Mouse (Mus musculus) heart, embryonic 13.5 days (tissue): Measurements from ENCODE around the gene Gpcpd1. TPM values are rescaled to one million over a fixed set of nuclear protein-coding genes. Genes with fewer than 3 reads are reported as not detected.

Experiments
- ATAC-seq: fragments of 200-750 bp; cut with Nextera tagmentation; 2 replicates; pipeline ENCODE4 v1.8.0; 2017; ENCODE audit warnings: moderate TSS enrichment; ENCODE audit not compliant: insufficient number of reproducible peaks, low FRiP score, low TSS enrichment; ENCODE audit errors: extremely low read depth
- H3K27ac ChIP-seq: fragments of 300-500 bp; sonication (generic); replicated peaks from 2 replicates; pipeline ENCODE4 v1.5.1; 2015; ENCODE audit warnings: moderate library complexity, mild to moderate bottlenecking, inconsistent platforms
- H3K27me3 ChIP-seq: fragments of 300-500 bp; sonication (generic); replicated peaks from 2 replicates; pipeline ENCODE4 v1.6.1; 2015; ENCODE audit warnings: mild to moderate bottlenecking, inconsistent platforms
- H3K36me3 ChIP-seq: fragments of 300-500 bp; sonication (generic); 2 replicates; pipeline ENCODE4 v1.6.1; 2015; ENCODE audit warnings: mild to moderate bottlenecking, inconsistent platforms
- H3K4me1 ChIP-seq: fragments of 300-500 bp; sonication (generic); 2 replicates; pipeline ENCODE4 v1.6.1; 2015; ENCODE audit warnings: inconsistent platforms
- H3K4me2 ChIP-seq: fragments of 300-500 bp; sonication (generic); 2 replicates; pipeline ENCODE4 v1.6.1; 2015; ENCODE audit warnings: inconsistent platforms, mild to moderate bottlenecking, moderate library complexity
- H3K4me3 ChIP-seq: fragments of 300-500 bp; sonication (generic); 2 replicates; pipeline ENCODE4 v1.5.1; 2015; ENCODE audit warnings: moderate library complexity, mild to moderate bottlenecking, inconsistent platforms
- H3K9ac ChIP-seq: fragments of 300-500 bp; sonication (generic); 2 replicates; pipeline ENCODE4 v1.6.1; 2015; ENCODE audit warnings: inconsistent platforms, mild to moderate bottlenecking, moderate library complexity
- H3K9me3 ChIP-seq: fragments of 300-500 bp; sonication (generic); 2 replicates; pipeline ENCODE4 v1.6.1; 2016; ENCODE audit warnings: inconsistent platforms
- whole genome bisulfite sequencing: fragments of 180-500 bp; shearing (Covaris S2); methylation state at CpG from one replicate; pipeline ENCODE4 v1.1.7; 2015; ENCODE audit warnings: mixed read lengths; 5-methylcytosine and 5-hydroxymethylcytosine counted together
- polyA plus RNA-seq: library from polyadenylated mRNA; unstranded; fragments of >200 nt; fragmentation: Nextera tagmentation; extraction: Ambion mirVana; gene quantifications from 2 replicates; pipeline ENCODE4 v1.2.1, GENCODE M21; 2015

Gene Gpcpd1
- polyA plus RNA-seq: 31.6 and 31.7 TPM in 2 replicates

- H3K9ac ChIP-seq: no peak within 1 kb of the TSS
- H3K27me3 ChIP-seq: no peaks in the 10 kb centered on the region
- H3K9me3 ChIP-seq: no peaks in the 10 kb centered on the region
- no peak within 1 kb of the TSS for H3K4me2 ChIP-seq
- ATAC-seq: no peak
- peaks cover 45% of the 10 kb centered on the region for H3K4me1 ChIP-seq
- H3K36me3 ChIP-seq: no peaks in the 10 kb centered on the region
- WGBS: 85% methylated on average over 7 of the region's 7 CpGs
- H3K4me3 ChIP-seq: no peak within 1 kb of the TSS
- no peak within 1 kb of the TSS for H3K27ac ChIP-seq
Measured at GRCm38 (mm10) chr2:132587240-132587779, at the start of gene Gpcpd1. Gene Gpcpd1, minus strand, starts transcription at chr2:132587729.

GRCm38 (mm10) chr2:132636534-132636933, 49.0 kb upstream of the Gpcpd1 start:
- Histone ChIP-seq H3K4me1 (peaks cover 6% of the 10 kb centered on the region), H3K27me3 (no peaks in the 10 kb centered on the region), H3K4me2 (no peak overlapping the region), H3K27ac (no peak overlapping the region), H3K4me3 (no peak overlapping the region), H3K36me3 (no peaks in the 10 kb centered on the region), H3K9me3 (no peaks in the 10 kb centered on the region), H3K9ac (no peak overlapping the region)
- ATAC-seq: no peak
- WGBS: 75% methylated on average over 1 of the region's 1 CpGs

GRCm38 (mm10) chr2:132628626-132629025, 41.1 kb upstream of the Gpcpd1 start:
- H3K27me3 ChIP-seq: no peaks in the 10 kb centered on the region
- no peak overlapping the region for H3K9ac ChIP-seq
- no peak overlapping the region for H3K4me2 ChIP-seq
- H3K4me3 ChIP-seq: no peak overlapping the region
- no peak overlapping the region for H3K27ac ChIP-seq
- no peaks in the 10 kb centered on the region for H3K4me1 ChIP-seq
- 86% methylated on average over 2 of the region's 2 CpGs for WGBS
- no peaks in the 10 kb centered on the region for H3K9me3 ChIP-seq
- H3K36me3 ChIP-seq: no peaks in the 10 kb centered on the region
- no peak for ATAC-seq

- Histone ChIP-seq H3K27ac (no peak overlapping the region), H3K4me2 (no peak overlapping the region), H3K9ac (no peak overlapping the region), H3K4me3 (no peak overlapping the region), H3K27me3 (no peaks in the 10 kb centered on the region), H3K9me3 (no peaks in the 10 kb centered on the region), H3K36me3 (no peaks in the 10 kb centered on the region), H3K4me1 (no peaks in the 10 kb centered on the region)
- ATAC-seq: no peak
- whole genome bisulfite sequencing: 78% methylated on average over 1 of the region's 1 CpGs
Measured at GRCm38 (mm10) chr2:132623092-132623491, 35.6 kb upstream of the Gpcpd1 start.

GRCm38 (mm10) chr2:132617693-132618092, 30.2 kb upstream of the Gpcpd1 start:
- H3K4me3 ChIP-seq: no peak overlapping the region
- no peak overlapping the region for H3K27ac ChIP-seq
- 63% methylated on average over 3 of the region's 3 CpGs for WGBS
- no peaks in the 10 kb centered on the region for H3K36me3 ChIP-seq
- no peaks in the 10 kb centered on the region for H3K9me3 ChIP-seq
- no peaks in the 10 kb centered on the region for H3K4me1 ChIP-seq
- no peaks in the 10 kb centered on the region for H3K27me3 ChIP-seq
- no peak overlapping the region for H3K4me2 ChIP-seq
- no peak overlapping the region for H3K9ac ChIP-seq
- no peak for ATAC-seq

- Histone ChIP-seq H3K36me3 (no peaks in the 10 kb centered on the region), H3K4me1 (no peaks in the 10 kb centered on the region), H3K9ac (no peak overlapping the region), H3K9me3 (peaks cover 5% of the 10 kb centered on the region; the same call in 1 of the 2 replicates), H3K4me3 (no peak overlapping the region), H3K27ac (no peak overlapping the region), H3K4me2 (no peak overlapping the region), H3K27me3 (no peaks in the 10 kb centered on the region)
- ATAC-seq: peak; percentile 72; the same call in 1 of the 2 replicates
- WGBS: 52% methylated on average over 5 of the region's 5 CpGs
Measured at GRCm38 (mm10) chr2:132613581-132614188, 26.2 kb upstream of the Gpcpd1 start.

GRCm38 (mm10) chr2:132611551-132612233, 24.2 kb upstream of the Gpcpd1 start:
- no peak overlapping the region for H3K27ac ChIP-seq
- no peak overlapping the region for H3K4me3 ChIP-seq
- no peaks in the 10 kb centered on the region for H3K36me3 ChIP-seq
- 85% methylated on average over 4 of the region's 4 CpGs for WGBS
- no peak for ATAC-seq
- H3K9ac ChIP-seq: no peak overlapping the region
- H3K27me3 ChIP-seq: no peaks in the 10 kb centered on the region
- peaks cover 15% of the 10 kb centered on the region for H3K4me1 ChIP-seq
- H3K4me2 ChIP-seq: no peak overlapping the region
- peaks cover 5% of the 10 kb centered on the region; the same call in 1 of the 2 replicates for H3K9me3 ChIP-seq

GRCm38 (mm10) chr2:132607141-132608093, 19.9 kb upstream of the Gpcpd1 start:
- Histone ChIP-seq H3K4me3 (no peak overlapping the region), H3K9ac (peak overlapping the region; percentile 16; the same call in 1 of the 2 replicates), H3K27me3 (no peaks in the 10 kb centered on the region), H3K4me2 (peak overlapping the region; percentile 47), H3K9me3 (peaks cover 5% of the 10 kb centered on the region; the same call in 1 of the 2 replicates), H3K4me1 (peaks cover 16% of the 10 kb centered on the region), H3K36me3 (no peaks in the 10 kb centered on the region), H3K27ac (peak overlapping the region; percentile 59)
- 32% methylated on average over 10 of the region's 10 CpGs for WGBS
- ATAC-seq: no peak

GRCm38 (mm10) chr2:132605795-132606563, 18.4 kb upstream of the Gpcpd1 start:
- Histone ChIP-seq H3K4me3 (no peak overlapping the region), H3K36me3 (no peaks in the 10 kb centered on the region), H3K9me3 (peaks cover 5% of the 10 kb centered on the region; the same call in 1 of the 2 replicates), H3K9ac (no peak overlapping the region), H3K27me3 (no peaks in the 10 kb centered on the region), H3K4me2 (no peak overlapping the region), H3K4me1 (peaks cover 16% of the 10 kb centered on the region), H3K27ac (no peak overlapping the region)
- 56% methylated on average over 5 of the region's 5 CpGs for WGBS
- ATAC-seq: no peak

- WGBS: 60% methylated on average over 4 of the region's 4 CpGs
- ATAC-seq: no peak
- H3K36me3 ChIP-seq: no peaks in the 10 kb centered on the region
Measured at GRCm38 (mm10) chr2:132604922-132605321, 17.4 kb upstream of the Gpcpd1 start.

More at GRCm38 (mm10) chr2:132604922-132605321, 17.4 kb upstream of the Gpcpd1 start:
- Histone ChIP-seq H3K27ac (no peak overlapping the region), H3K27me3 (no peaks in the 10 kb centered on the region), H3K9ac (no peak overlapping the region), H3K9me3 (0 out of 2 replicates have a peak, but pooled peaks cover under 1% of the 10 kb centered on the region), H3K4me2 (no peak overlapping the region), H3K4me3 (no peak overlapping the region), H3K4me1 (peaks cover 16% of the 10 kb centered on the region)
